Mouse (Mus musculus) liver, embryonic 14.5 days (tissue): ENCODE data around the gene Prnd. TPM values are rescaled to one million over a fixed set of nuclear protein-coding genes. Genes with fewer than 3 reads are reported as not detected.

Experiments
- ATAC-seq: fragments of 200-750 bp; cut with Nextera tagmentation; 2 replicates; pipeline ENCODE4 v1.8.0; 2017; ENCODE audit warnings: moderate number of reproducible peaks, mild to moderate bottlenecking, moderate library complexity; ENCODE audit not compliant: insufficient read depth
- DNase-seq, 3 experiments: peaks; one replicate each; pipeline ENCODE4 v3.0.0-alpha.2; 2012 to 2013; ENCODE audit warnings: low read depth in 3 of 3, low spot score in 3 of 3
- H3K27ac ChIP-seq: fragments of 300-500 bp; sonication (generic); 2 replicates; pipeline ENCODE4 v1.5.1; 2014; ENCODE audit warnings: moderate library complexity, mild to moderate bottlenecking, control low read depth, inconsistent platforms
- H3K27me3 ChIP-seq: fragments of 300-500 bp; sonication (generic); 2 replicates; pipeline ENCODE4 v1.6.1; 2014; ENCODE audit warnings: mild to moderate bottlenecking, low read length, moderate library complexity; ENCODE audit not compliant: control insufficient read depth, insufficient read depth
- H3K36me3 ChIP-seq: fragments of 300-500 bp; sonication (generic); replicated peaks from 2 replicates; pipeline ENCODE4 v1.6.1; 2014; ENCODE audit warnings: low read depth; ENCODE audit not compliant: control insufficient read depth, insufficient read depth
- H3K4me1 ChIP-seq, 2 experiments: fragments of 200-500 bp in 1 of 2; fragments of 300-500 bp in 1 of 2; sonication (generic) in 1 of 2; replicated peaks; 2 replicates each; pipeline ENCODE4 v1.6.1; 2012 to 2014; ENCODE audit warnings: antibody characterized with exemption in 1 of 2, inconsistent platforms in 1 of 2, low read length in 1 of 2; ENCODE audit not compliant: control insufficient read depth in 2 of 2, insufficient read depth in 2 of 2
- H3K4me2 ChIP-seq: fragments of 300-500 bp; sonication (generic); 2 replicates; pipeline ENCODE4 v1.6.1; 2014; ENCODE audit warnings: low read depth, mild to moderate bottlenecking, control low read depth, moderate library complexity
- H3K4me3 ChIP-seq, 2 experiments: fragments of 200-500 bp in 1 of 2; fragments of 300-500 bp in 1 of 2; sonication (generic) in 1 of 2; 2 replicates each; pipeline ENCODE4 v1.5.1; 2012 to 2014; ENCODE audit warnings: low read depth in 2 of 2, low read length in 2 of 2, mild to moderate bottlenecking in 2 of 2, control low read depth in 1 of 2, inconsistent platforms in 1 of 2, moderate library complexity in 1 of 2; ENCODE audit not compliant: insufficient read depth in 1 of 2
- H3K9ac ChIP-seq: fragments of 300-500 bp; sonication (generic); replicated peaks from 2 replicates; pipeline ENCODE4 v1.6.1; 2014; ENCODE audit warnings: mild to moderate bottlenecking, control low read depth, moderate library complexity
- H3K9me3 ChIP-seq: fragments of 300-500 bp; sonication (generic); 2 replicates; pipeline ENCODE4 v1.6.1; 2016; ENCODE audit warnings: low read length, mixed read lengths; ENCODE audit not compliant: control insufficient read depth
- CTCF ChIP-seq: IDR thresholded peaks from 2 replicates; pipeline ENCODE4 v1.5.1; 2016; ENCODE audit warnings: antibody characterized with exemption, low read depth, control low read depth
- EP300 ChIP-seq: IDR thresholded peaks from 2 replicates; pipeline ENCODE4 v1.6.1; 2016; ENCODE audit warnings: antibody characterized with exemption, low read depth
- WGBS: fragments of 180-500 bp; shearing (Covaris S2); extraction: QIAGEN DNeasy Blood & Tissue Kit; methylation state at CpG from one replicate; pipeline ENCODE4 v1.1.7; 2014; ENCODE audit not compliant: insufficient replicate concordance; 5-methylcytosine and 5-hydroxymethylcytosine counted together
- polyA plus RNA-seq, 2 experiments: library from polyadenylated mRNA; depleted of rRNA in 1 of 2; stranded (reverse) in 1 of 2; unstranded in 1 of 2; fragments of >200 nt; fragmentation: Nextera tagmentation in 1 of 2; extraction: Ambion mirVana in 1 of 2; gene quantifications; 2 replicates each; pipeline versions ENCODE4 v1.2.1 to v1.2.3; 2012 to 2014

Prnd gene
- polyA plus RNA-seq, 2 experiments = 0.11 to 0.16 TPM

GRCm38 (mm10) chr2:131906266-131906665 lies 44.4 kb upstream of the Prnd start:
- peaks cover 34 to 47% of the 10 kb centered on the region in 2 experiments for H3K4me1 ChIP-seq
- TF ChIP-seq CTCF = no peak
- TF ChIP-seq EP300 = no peak
- 86% methylated on average over 3 of the region's 3 CpGs for WGBS

GRCm38 (mm10) chr2:131906846-131907245 lies 43.8 kb upstream of the Prnd start:
- no peak for ATAC-seq
- TF ChIP-seq EP300 (no peak), CTCF (no peak)
- Histone ChIP-seq H3K9ac (no peak overlapping the region), H3K27ac (no peak overlapping the region), H3K27me3 (no peaks in the 10 kb centered on the region), H3K9me3 (no peaks in the 10 kb centered on the region), H3K36me3 (no peaks in the 10 kb centered on the region), H3K4me3 (no peak overlapping the region), H3K4me1 (peaks cover 34 to 49% of the 10 kb centered on the region in 2 experiments), H3K4me2 (no peak overlapping the region)
- DNase-seq = no peak
- WGBS = 58% methylated on average over 1 of the region's 1 CpGs

More at GRCm38 (mm10) chr2:131906266-131906665, 44.4 kb upstream of the Prnd start:
- Histone ChIP-seq H3K36me3 (no peaks in the 10 kb centered on the region), H3K9me3 (no peaks in the 10 kb centered on the region), H3K9ac (no peak overlapping the region), H3K4me3 (no peak overlapping the region), H3K27ac (no peak overlapping the region), H3K4me2 (no peak overlapping the region), H3K27me3 (no peaks in the 10 kb centered on the region)
- DNase-seq (no peak), ATAC-seq (no peak)

- H3K4me3 ChIP-seq = no peak overlapping the region
- no peak overlapping the region for H3K27ac ChIP-seq
- H3K4me2 ChIP-seq = no peak overlapping the region
- 67% methylated on average over 5 of the region's 5 CpGs for WGBS
- H3K27me3 ChIP-seq = no peaks in the 10 kb centered on the region
- no peaks in the 10 kb centered on the region for H3K36me3 ChIP-seq
- no peaks in the 10 kb centered on the region for H3K9me3 ChIP-seq
- H3K4me1 ChIP-seq = peaks cover 34 to 49% of the 10 kb centered on the region in 2 experiments
- no peak for DNase-seq
- no peak for TF ChIP-seq CTCF
- no peak for TF ChIP-seq EP300
- ATAC-seq = no peak
- H3K9ac ChIP-seq = no peak overlapping the region
These were observed 43.4 kb upstream of the Prnd start for GRCm38 (mm10) chr2:131907311-131907710.

GRCm38 (mm10) chr2:131908351-131908861 lies 42.3 kb upstream of the Prnd start:
- 90% methylated on average over 7 of the region's 7 CpGs for WGBS
- Histone ChIP-seq H3K27ac (no peak overlapping the region), H3K36me3 (0 out of 2 replicates have a peak, but pooled peaks cover 2% of the 10 kb centered on the region), H3K4me3 (no peak overlapping the region), H3K27me3 (no peaks in the 10 kb centered on the region), H3K9me3 (no peaks in the 10 kb centered on the region), H3K9ac (no peak overlapping the region), H3K4me2 (no peak overlapping the region), H3K4me1 (peaks cover 34 to 45% of the 10 kb centered on the region in 2 experiments)
- TF ChIP-seq CTCF (no peak), EP300 (no peak)
- DNase-seq (no peak), ATAC-seq (no peak)

- no peak for TF ChIP-seq CTCF
- no peak for TF ChIP-seq EP300
- 94% methylated on average over 1 of the region's 1 CpGs for WGBS
- H3K9me3 ChIP-seq = no peaks in the 10 kb centered on the region
- DNase-seq (no peak), ATAC-seq (no peak)
- H3K27me3 ChIP-seq = no peaks in the 10 kb centered on the region
- H3K4me3 ChIP-seq = peak overlapping the region in 1 of 2 experiments; percentile 96; a peak in 1 of 4 replicates
- H3K4me1 ChIP-seq = peaks cover 31 to 42% of the 10 kb centered on the region in 2 experiments
- peak overlapping the region; percentile 81 for H3K4me2 ChIP-seq
- peak overlapping the region; percentile 61 for H3K9ac ChIP-seq
- 0 out of 2 replicates have a peak, but pooled peaks cover 2% of the 10 kb centered on the region for H3K36me3 ChIP-seq
- peak overlapping the region; percentile 72 for H3K27ac ChIP-seq
These were observed 41.8 kb upstream of the Prnd start for GRCm38 (mm10) chr2:131908906-131909305.
